Mouse (Mus musculus): ENCODE measurements around the gene Gaa. TPM values are rescaled to one million over a fixed set of nuclear protein-coding genes. Genes with fewer than 3 reads are reported as not detected.

The Gaa gene
- polyA plus RNA-seq, 2 experiments from 2014 or later: 5.9 to 11.6 TPM

GRCm38 (mm10) chr11:119306762-119307657 is 39.3 kb downstream of the Gaa start:
- ATAC-seq: no peak

GRCm38 (mm10) chr11:119307658-119307867 is 39.9 kb downstream of the Gaa start, which contains the start of gene Card14:
Card14 (plus strand) TSS chr11:119307768.
- ATAC-seq: no peak

GRCm38 (mm10) chr11:119307916-119308315 is 40.2 kb downstream of the Gaa start:
- ATAC-seq: no peak

- ATAC-seq: no peak
These were observed 42.9 kb downstream of the Gaa start for GRCm38 (mm10) chr11:119310621-119311020.

- no peak for ATAC-seq
These were observed 46.7 kb downstream of the Gaa start for GRCm38 (mm10) chr11:119314252-119314936.

GRCm38 (mm10) chr11:119316720-119317119 is 49.0 kb downstream of the Gaa start:
- no peak for ATAC-seq

GRCm38 (mm10) chr11:119322521-119322920 is 54.8 kb downstream of the Gaa start:
- no peak for ATAC-seq

- ATAC-seq: no peak
These were observed 57.4 kb downstream of the Gaa start for GRCm38 (mm10) chr11:119325068-119325467.

GRCm38 (mm10) chr11:119330592-119330991 is 62.9 kb downstream of the Gaa start:
- ATAC-seq: no peak

GRCm38 (mm10) chr11:119331970-119332369 is 64.3 kb downstream of the Gaa start:
- ATAC-seq: no peak

Other genes starting within 250 kb of the Gaa start
- 1 to 10 TPM; 1.1 to 1.4 TPM for gene Cbx2, start 244.9 kb upstream of the Gaa start, polyA plus RNA-seq (2017; shearing (Covaris generic))
- gene Cbx8, start 226.9 kb upstream of the Gaa start, polyA plus RNA-seq (2017; shearing (Covaris generic)): 1 to 10 TPM; 5.3 to 7.5 TPM
- 1 to 10 TPM; 2.0 to 2.4 TPM for gene Cbx4, start 181.7 kb upstream of the Gaa start, polyA plus RNA-seq (2017; shearing (Covaris generic))
- gene Tbc1d16, start 39.4 kb upstream of the Gaa start, polyA plus RNA-seq (2017; shearing (Covaris generic)): under 1 TPM; 0.75 to 0.78 TPM
- gene Ccdc40, start 39.3 kb upstream of the Gaa start, polyA plus RNA-seq (2017; shearing (Covaris generic)): 1 to 10 TPM; 1.0 to 2.0 TPM
- 100 to 1,000 TPM; 170 to 190 TPM for gene Eif4a3, start 32.2 kb downstream of the Gaa start, polyA plus RNA-seq (2017; shearing (Covaris generic))
- under 1 TPM in 1 of 2 experiments, not detected in 1; 0.25 TPM for gene Card14, start 39.9 kb downstream of the Gaa start, polyA plus RNA-seq (2017; shearing (Covaris generic))
- gene Sgsh, start 87.6 kb downstream of the Gaa start, polyA plus RNA-seq (2017; shearing (Covaris generic)): 10 to 100 TPM in 1 of 2 experiments, 1 to 10 TPM in 1; 7.4 to 13.7 TPM
- 10 to 100 TPM in 1 of 2 experiments, 1 to 10 TPM in 1; 8.5 to 17.3 TPM for gene Slc26a11, start 87.7 kb downstream of the Gaa start, polyA plus RNA-seq (2017; shearing (Covaris generic))
- gene Rnf213, start 125.2 kb downstream of the Gaa start, polyA plus RNA-seq (2017; shearing (Covaris generic)): 10 to 100 TPM; 43.2 to 52.8 TPM
- gene Endov, start 223.5 kb downstream of the Gaa start, polyA plus RNA-seq (2017; shearing (Covaris generic)): 10 to 100 TPM; 11.9 to 15.2 TPM